Mouse (Mus musculus) myocyte (in vitro differentiated cells): ENCODE measurements at regions not wholly inside any gene's neighbourhood (a gene's known extent, or its start where the extent isn't known, plus 50 kb on each side); places are given as distances from the start of the nearest gene placed in this dataset.

Experiments
- H3K27me3 ChIP-seq: one replicate; pipeline ENCODE4 v1.6.1; 2011; ENCODE audit not compliant: control insufficient read depth, insufficient read depth, insufficient read length
- H3K36me3 ChIP-seq: one replicate; pipeline ENCODE4 v1.6.1; 2011; ENCODE audit not compliant: control insufficient read depth, insufficient read depth
- H3K4me2 ChIP-seq: one replicate; pipeline ENCODE4 v1.6.1; 2011; ENCODE audit warnings: low read depth, control low read depth
- H3K4me3 ChIP-seq: one replicate; pipeline ENCODE4 v1.5.1; 2011; ENCODE audit warnings: mild to moderate bottlenecking, control low read depth, moderate library complexity
- H3K79me2 ChIP-seq: one replicate; pipeline ENCODE4 v1.6.1; 2011; ENCODE audit not compliant: control insufficient read depth, insufficient read depth
- H3ac ChIP-seq: one replicate; pipeline ENCODE4 v1.6.1; 2011; ENCODE audit not compliant: control insufficient read depth, insufficient read length
- CEBPB ChIP-seq: IDR thresholded peaks from 2 replicates; pipeline ENCODE4 v1.6.1; 2011; ENCODE audit warnings: mild to moderate bottlenecking, moderate library complexity; ENCODE audit not compliant: poor library complexity, insufficient read depth, severe bottlenecking
- E2F4 ChIP-seq: IDR thresholded peaks from one replicate; pipeline ENCODE4 v1.6.1; 2011; ENCODE audit warnings: mild to moderate bottlenecking, control low read depth, moderate library complexity; ENCODE audit not compliant: insufficient read depth
- MAX ChIP-seq: IDR thresholded peaks from one replicate; pipeline ENCODE4 v1.6.1; 2011; ENCODE audit warnings: low read depth, mild to moderate bottlenecking, control low read depth
- MYOD1 ChIP-seq, 3 experiments: IDR thresholded peaks; one replicate each; pipeline ENCODE4 v1.6.1; 2011; ENCODE audit warnings: control low read depth in 2 of 3, low read depth in 2 of 3, mild to moderate bottlenecking in 2 of 3, moderate library complexity in 1 of 3; ENCODE audit not compliant: insufficient read length in 2 of 3, control insufficient read depth in 1 of 3
- MYOG ChIP-seq, 3 experiments: IDR thresholded peaks; one replicate each; pipeline ENCODE4 v1.6.1; 2011; ENCODE audit warnings: control low read depth in 2 of 3, low read depth in 2 of 3, mild to moderate bottlenecking in 2 of 3; ENCODE audit not compliant: insufficient read length in 2 of 3, control insufficient read depth in 1 of 3, insufficient read depth in 1 of 3
- POLR2A ChIP-seq: IDR thresholded peaks from one replicate; pipeline ENCODE4 v1.6.1; 2011; ENCODE audit warnings: low read depth, mild to moderate bottlenecking, control low read depth, moderate library complexity; ENCODE audit not compliant: insufficient read length
- POLR2AphosphoS2 ChIP-seq: IDR thresholded peaks from one replicate; pipeline ENCODE4 v1.6.1; 2011; ENCODE audit warnings: low read depth, control low read depth; ENCODE audit not compliant: insufficient read length
- REST ChIP-seq: IDR thresholded peaks from one replicate; pipeline ENCODE4 v1.6.1; 2011; ENCODE audit warnings: mild to moderate bottlenecking, control low read depth, moderate library complexity; ENCODE audit not compliant: insufficient read depth, insufficient read length
- SRF ChIP-seq: IDR thresholded peaks from one replicate; pipeline ENCODE4 v1.6.1; 2011; ENCODE audit warnings: low read depth; ENCODE audit not compliant: control insufficient read depth, insufficient read length
- TCF12 ChIP-seq: IDR thresholded peaks from one replicate; pipeline ENCODE4 v1.6.1; 2011; ENCODE audit warnings: mild to moderate bottlenecking, control low read depth; ENCODE audit not compliant: poor library complexity, insufficient read depth, severe bottlenecking
- TCF3 ChIP-seq: IDR thresholded peaks from one replicate; pipeline ENCODE4 v1.6.1; 2011; ENCODE audit warnings: low read depth, control low read depth; ENCODE audit not compliant: insufficient read length
- USF1 ChIP-seq: IDR thresholded peaks from one replicate; pipeline ENCODE4 v1.6.1; 2011; ENCODE audit warnings: low read depth, mild to moderate bottlenecking, control low read depth, moderate library complexity

DNA sequence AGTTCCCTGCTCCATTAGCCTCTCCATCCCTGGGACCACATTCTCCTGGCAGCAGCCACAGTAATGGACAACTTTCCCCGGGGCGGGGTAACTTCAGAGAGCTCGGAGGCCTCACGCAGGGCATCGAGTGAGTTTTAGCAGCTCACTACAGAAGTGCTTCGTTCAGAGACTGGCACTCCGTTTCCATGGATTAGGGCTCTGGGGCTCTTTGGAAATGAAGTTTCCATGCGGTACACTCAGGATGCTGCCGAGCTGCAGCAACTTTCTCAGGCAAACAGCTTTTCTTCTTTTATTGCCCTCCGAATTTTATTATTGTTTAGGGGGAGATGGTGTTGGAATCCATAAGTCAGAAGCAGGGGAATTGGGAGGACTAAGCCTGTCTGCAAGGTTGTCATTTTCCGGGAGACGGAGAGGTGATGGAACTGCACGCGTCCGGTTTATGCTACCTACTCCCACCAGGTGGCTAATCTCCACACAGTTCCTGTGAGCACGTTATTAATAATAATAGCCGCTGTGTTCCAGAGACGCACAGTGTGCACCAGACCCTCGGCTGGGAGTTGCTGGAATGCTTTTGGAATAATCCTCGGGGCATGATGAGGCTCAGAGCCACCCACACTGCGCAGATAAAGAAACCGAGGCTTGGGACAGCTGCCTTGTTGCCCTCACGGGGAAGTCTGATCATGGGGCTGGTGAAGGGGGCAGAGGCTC, 460.4 kb upstream of the 3110018I06Rik start:
- Histone ChIP-seq H3ac (no peak overlapping the region), H3K36me3 (no peaks in the 10 kb centered on the region), H3K27me3 (no peaks in the 10 kb centered on the region), H3K79me2 (no peaks in the 10 kb centered on the region), H3K4me3 (no peak overlapping the region), H3K4me2 (no peak overlapping the region)
- no peak for TF ChIP-seq USF1
- no peak for TF ChIP-seq SRF

DNA sequence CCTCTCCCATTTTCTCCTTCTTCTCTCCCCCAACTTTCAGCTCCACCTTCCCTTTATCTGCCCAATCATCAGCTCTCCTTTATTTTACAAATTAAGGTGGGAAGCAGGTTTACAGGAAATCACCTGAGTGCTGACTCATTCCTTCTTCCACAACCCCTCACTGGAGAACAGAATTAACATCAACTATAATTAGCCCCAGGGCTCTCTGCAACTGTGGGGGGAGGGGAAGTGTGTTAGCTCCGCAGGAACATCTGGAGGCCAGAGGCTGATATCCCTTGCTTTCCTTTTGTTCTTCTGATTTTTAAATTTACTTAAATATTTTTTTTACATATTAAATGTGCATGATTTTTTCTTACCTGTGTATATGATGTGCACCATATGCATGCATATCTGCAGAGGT, 459.4 kb upstream of the 3110018I06Rik start:
- H3K4me2 ChIP-seq, result no peak overlapping the region
- H3K27me3 ChIP-seq, result no peaks in the 10 kb centered on the region
- H3ac ChIP-seq, result no peak overlapping the region
- H3K4me3 ChIP-seq, result no peak overlapping the region
- no peaks in the 10 kb centered on the region for H3K79me2 ChIP-seq
- TF ChIP-seq REST (no peak), SRF (no peak), TCF12 (no peak), E2F4 (no peak), MYOD1 (IDR thresholded peaks at IDR 0.05; ENCODE audit: control insufficient read depth in 1 of 3, insufficient read length in 2 of 3, low read depth in 2 of 3) (no peak), MYOG (IDR thresholded peaks at IDR 0.05; ENCODE audit: control insufficient read depth in 1 of 3, insufficient read depth in 1 of 3, insufficient read length in 2 of 3, low read depth in 2 of 3) (no peak), MAX (no peak), POLR2A (no peak), USF1 (no peak), CEBPB (no peak), TCF3 (no peak), POLR2AphosphoS2 (no peak)
- no peaks in the 10 kb centered on the region for H3K36me3 ChIP-seq

DNA sequence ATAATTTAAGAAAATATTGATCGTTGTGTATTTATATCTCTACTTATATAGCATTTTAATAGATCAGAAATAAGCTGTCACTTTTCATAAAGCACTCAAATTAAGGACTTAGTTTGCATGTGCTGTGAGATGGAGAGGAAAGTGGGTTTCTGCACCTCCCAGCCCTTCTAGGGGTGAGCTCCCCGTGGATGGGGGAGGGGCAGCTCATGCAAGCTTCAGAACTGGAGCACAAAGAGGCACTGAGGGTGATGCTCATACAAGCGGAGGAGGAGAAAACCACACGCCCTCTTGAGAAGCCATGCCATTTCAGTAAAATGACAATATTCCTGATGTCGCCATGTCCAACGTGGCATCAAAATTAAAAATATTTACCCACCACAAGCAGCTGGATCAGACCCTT, 452.1 kb upstream of the 3110018I06Rik start:
- Histone ChIP-seq H3K27me3 (no peaks in the 10 kb centered on the region), H3K4me3 (no peak overlapping the region), H3K4me2 (no peak overlapping the region), H3K36me3 (no peaks in the 10 kb centered on the region), H3K79me2 (no peaks in the 10 kb centered on the region), H3ac (no peak overlapping the region)
- TF ChIP-seq REST, result no peak
- no peak for TF ChIP-seq USF1
- no peak for TF ChIP-seq POLR2AphosphoS2
- no peak for TF ChIP-seq SRF
- no peak for TF ChIP-seq POLR2A

DNA sequence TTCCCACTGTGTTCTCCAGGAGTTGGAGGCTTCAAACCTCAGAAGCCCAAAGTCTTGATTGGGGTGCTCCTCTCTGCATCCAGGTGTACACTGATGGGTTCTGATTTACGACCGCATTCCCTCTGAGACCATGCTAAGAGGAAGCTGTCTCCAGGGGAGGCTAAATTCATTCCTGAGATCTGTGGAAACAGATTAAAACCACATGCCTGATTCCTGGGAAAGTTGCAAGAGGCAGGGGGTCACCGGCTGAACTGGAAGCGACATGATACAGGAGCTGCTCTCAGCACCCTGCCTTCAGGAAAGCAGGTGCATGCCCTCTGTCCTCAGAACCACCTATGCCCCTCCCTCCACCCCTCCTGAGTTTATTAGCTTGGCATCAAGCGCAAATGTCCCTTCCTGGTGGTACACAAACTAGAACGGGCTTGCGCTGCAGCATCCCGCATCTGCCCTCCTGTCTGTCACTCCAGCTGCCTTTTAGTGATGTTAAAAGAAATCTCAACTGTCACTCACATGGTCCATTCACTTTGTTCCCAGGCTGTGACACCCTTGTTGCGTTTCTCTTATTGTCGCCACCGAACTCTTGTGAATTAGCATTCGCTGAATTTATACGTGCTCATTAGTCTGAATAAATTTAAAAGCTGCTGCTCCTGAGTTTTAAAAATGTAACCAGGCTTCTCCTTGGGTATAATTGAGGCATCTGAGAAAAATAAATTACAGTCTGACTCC, 446.3 kb upstream of the 3110018I06Rik start:
- Histone ChIP-seq H3K4me3 (no peak overlapping the region), H3K36me3 (no peaks in the 10 kb centered on the region), H3K27me3 (no peaks in the 10 kb centered on the region), H3K79me2 (no peaks in the 10 kb centered on the region), H3K4me2 (no peak overlapping the region), H3ac (no peak overlapping the region)
- TF ChIP-seq TCF12, result no peak
- no peak for TF ChIP-seq CEBPB
- no peak for TF ChIP-seq MYOD1 (IDR thresholded peaks at IDR 0.05; ENCODE audit: control insufficient read depth in 1 of 3, insufficient read length in 2 of 3, low read depth in 2 of 3)
- no peak for TF ChIP-seq MYOG (IDR thresholded peaks at IDR 0.05; ENCODE audit: control insufficient read depth in 1 of 3, insufficient read depth in 1 of 3, insufficient read length in 2 of 3, low read depth in 2 of 3)
- TF ChIP-seq TCF3, result no peak
- no peak for TF ChIP-seq POLR2A
- no peak for TF ChIP-seq POLR2AphosphoS2
- no peak for TF ChIP-seq E2F4
- TF ChIP-seq MAX, result no peak
- TF ChIP-seq REST, result no peak
- no peak for TF ChIP-seq USF1
- TF ChIP-seq SRF, result no peak

DNA sequence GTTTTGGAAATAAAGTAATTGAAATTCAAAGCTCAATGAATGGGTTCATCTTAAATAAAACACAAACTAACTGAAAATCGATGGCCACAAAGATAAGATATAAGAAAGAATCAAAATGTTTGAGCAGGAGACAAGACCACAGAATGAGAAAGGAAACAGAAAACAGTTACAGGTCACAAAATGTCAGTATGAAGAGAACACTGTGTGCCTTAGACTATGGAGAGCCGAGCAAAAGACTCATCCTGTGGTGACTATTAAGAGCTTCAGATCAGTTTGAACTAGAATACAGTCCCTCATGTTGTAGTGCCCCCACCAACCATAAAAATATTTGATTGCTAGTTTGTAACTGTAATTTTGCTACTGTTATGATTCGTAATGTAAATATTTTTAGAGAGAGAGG, 441.9 kb upstream of the 3110018I06Rik start:
- H3K36me3 ChIP-seq, result no peaks in the 10 kb centered on the region
- no peaks in the 10 kb centered on the region for H3K27me3 ChIP-seq
- no peak overlapping the region for H3K4me3 ChIP-seq
- H3K4me2 ChIP-seq, result no peak overlapping the region
- no peak for TF ChIP-seq REST
- no peak for TF ChIP-seq MYOD1 (IDR thresholded peaks at IDR 0.05; ENCODE audit: control insufficient read depth in 1 of 3, insufficient read length in 2 of 3, low read depth in 2 of 3)
- TF ChIP-seq TCF12, result no peak
- TF ChIP-seq POLR2AphosphoS2, result no peak
- no peak for TF ChIP-seq MYOG (IDR thresholded peaks at IDR 0.05; ENCODE audit: control insufficient read depth in 1 of 3, insufficient read depth in 1 of 3, insufficient read length in 2 of 3, low read depth in 2 of 3)
- no peak for TF ChIP-seq POLR2A
- no peak overlapping the region for H3ac ChIP-seq
- no peaks in the 10 kb centered on the region for H3K79me2 ChIP-seq
